Mouse (Mus musculus): ENCODE measurements around the gene Gucy1b2. TPM values are rescaled to one million over a fixed set of nuclear protein-coding genes. Genes with fewer than 3 reads are reported as not detected.

Gene Gucy1b2
- polyA plus RNA-seq, 1 experiment from 2014 or later = 0.67 TPM

DNA sequence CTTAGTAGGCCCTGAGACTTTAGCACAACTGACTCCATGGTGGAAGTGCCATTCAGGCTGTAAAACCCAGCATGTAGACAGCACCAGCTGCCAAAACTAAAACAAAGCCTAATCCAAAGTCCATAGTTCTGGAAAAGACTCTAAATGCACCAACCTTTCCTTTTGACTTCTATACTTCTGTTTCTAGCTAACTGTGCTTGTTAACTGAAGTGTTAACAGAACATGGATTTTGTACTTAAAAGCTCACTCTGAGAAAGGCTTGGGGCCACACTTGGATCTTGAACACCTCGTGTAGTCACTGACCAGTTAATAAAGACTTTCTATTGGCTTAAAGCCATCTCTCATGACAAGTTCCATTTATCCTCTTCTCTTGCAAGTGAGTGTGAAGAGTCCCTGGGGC, 13.1 kb downstream of the Gucy1b2 start:
- Histone ChIP-seq H3K4me3 (no peak overlapping the region), H3K27ac (replicated peaks) (no peak overlapping the region), H3K4me2 (no peak overlapping the region), H3K36me3 (no peaks in the 10 kb centered on the region), H3K4me1 (replicated peaks) (0 out of 2 replicates have a peak, but pooled peaks cover 4% of the 10 kb centered on the region), H3K27me3 (no peaks in the 10 kb centered on the region), H3K9me3 (no peaks in the 10 kb centered on the region), H3K9ac (no peak overlapping the region)
- WGBS = 66% methylated on average over 1 of the region's 1 CpGs
- no peak for ATAC-seq (ENCODE audit: low FRiP score, low read depth)

DNA sequence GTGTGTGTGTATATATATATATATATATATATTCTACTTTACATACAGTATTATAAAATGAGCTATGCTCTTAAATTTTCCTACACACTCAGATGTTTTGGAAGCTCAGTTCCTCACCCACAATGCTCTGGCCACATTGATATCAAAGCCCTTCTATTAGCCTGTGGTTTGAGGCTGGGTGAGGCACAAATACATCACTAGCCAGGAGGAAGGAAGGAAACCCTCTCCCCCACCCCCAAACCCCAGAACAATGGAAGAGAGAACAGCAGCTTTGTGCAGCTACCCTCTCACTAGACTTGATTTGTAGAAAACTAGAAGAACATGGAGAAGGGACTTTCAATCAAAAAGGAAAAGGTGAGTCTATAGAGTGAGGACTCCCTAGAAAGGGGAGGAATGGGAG, 16.1 kb downstream of the Gucy1b2 start:
- no peaks in the 10 kb centered on the region for H3K27me3 ChIP-seq
- H3K9ac ChIP-seq = no peak overlapping the region
- no peaks in the 10 kb centered on the region for H3K4me1 ChIP-seq (replicated peaks)
- H3K9me3 ChIP-seq = no peaks in the 10 kb centered on the region
- no peak overlapping the region for H3K4me3 ChIP-seq
- H3K36me3 ChIP-seq = no peaks in the 10 kb centered on the region
- H3K27ac ChIP-seq (replicated peaks) = no peak overlapping the region
- ATAC-seq (ENCODE audit: low FRiP score, low read depth) = no peak
- no peak overlapping the region for H3K4me2 ChIP-seq

DNA sequence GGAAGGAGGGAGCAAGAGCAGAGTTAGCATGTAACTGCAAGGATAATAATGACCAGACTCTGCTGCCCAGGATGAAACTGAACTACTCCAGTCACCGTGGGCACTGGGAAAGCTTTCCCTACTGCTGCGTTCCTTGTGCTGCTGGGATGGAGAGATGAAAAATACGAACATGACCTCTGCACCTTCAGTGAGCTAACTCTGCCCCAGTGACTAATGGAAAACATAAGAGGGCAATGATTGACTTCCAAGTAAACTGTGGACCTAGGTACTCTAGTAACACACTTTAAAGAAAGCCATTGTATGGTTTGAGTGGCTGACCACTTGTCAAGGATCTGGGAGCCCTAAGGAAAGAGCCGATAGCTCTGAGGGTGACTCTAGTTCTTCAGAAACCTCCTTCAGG, 17.9 kb downstream of the Gucy1b2 start:
- WGBS = 90% methylated on average over 4 of the region's 4 CpGs
- no peak for ATAC-seq (ENCODE audit: low FRiP score, low read depth)

DNA sequence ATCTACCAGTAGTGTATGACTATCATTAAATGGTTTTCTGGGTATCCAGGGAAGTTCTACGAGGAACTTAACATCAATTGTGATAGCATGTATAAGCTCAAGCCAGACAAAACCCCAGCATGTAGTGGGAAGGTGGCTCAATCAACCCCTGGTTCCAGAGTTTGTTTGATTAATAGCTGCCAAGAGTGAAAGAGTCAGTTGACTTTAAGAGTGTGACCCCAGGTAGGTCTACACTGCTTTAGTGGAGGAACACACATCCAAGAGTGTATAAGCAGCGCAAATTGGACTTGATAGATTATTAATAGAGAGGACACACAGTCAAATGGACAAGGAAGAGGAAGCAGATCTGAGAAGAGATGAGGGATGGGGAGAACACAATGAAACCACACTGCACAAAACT, 18.3 kb downstream of the Gucy1b2 start:
- H3K4me2 ChIP-seq = no peak overlapping the region
- H3K9me3 ChIP-seq = no peaks in the 10 kb centered on the region
- no peaks in the 10 kb centered on the region for H3K4me1 ChIP-seq (replicated peaks)
- H3K36me3 ChIP-seq = no peaks in the 10 kb centered on the region
- H3K27me3 ChIP-seq = no peaks in the 10 kb centered on the region
- H3K27ac ChIP-seq (replicated peaks) = no peak overlapping the region
- no peak overlapping the region for H3K4me3 ChIP-seq
- no peak overlapping the region for H3K9ac ChIP-seq
- WGBS = 88% methylated on average over 2 of the region's 2 CpGs
- no peak for ATAC-seq (ENCODE audit: low FRiP score, low read depth)

More for the DNA sequence above, 17.9 kb downstream of the Gucy1b2 start:
- Histone ChIP-seq H3K9me3 (no peaks in the 10 kb centered on the region), H3K9ac (no peak overlapping the region), H3K36me3 (no peaks in the 10 kb centered on the region), H3K4me3 (no peak overlapping the region), H3K27ac (replicated peaks) (no peak overlapping the region), H3K4me1 (replicated peaks) (no peaks in the 10 kb centered on the region), H3K27me3 (no peaks in the 10 kb centered on the region), H3K4me2 (no peak overlapping the region)

DNA sequence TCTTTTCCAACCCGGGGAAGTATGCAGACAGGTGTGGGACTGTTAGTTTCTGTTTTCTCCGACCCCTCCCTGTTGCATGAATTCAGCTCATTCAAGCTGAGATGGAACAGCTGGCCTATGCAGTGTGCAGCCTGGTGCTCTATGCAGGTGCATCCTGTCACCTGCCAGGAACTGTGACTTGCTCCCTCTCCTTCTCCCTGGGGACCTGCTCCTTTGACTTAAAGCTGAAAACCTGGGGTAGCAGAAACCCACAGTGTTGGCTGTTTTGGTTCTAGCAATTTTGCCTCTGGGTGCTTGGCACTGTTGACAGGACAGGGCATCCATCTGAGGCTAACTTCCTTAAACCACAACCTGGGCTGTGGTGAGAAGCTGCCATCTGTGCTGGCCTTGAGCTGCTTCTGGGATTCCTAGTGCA, 30.8 kb downstream of the Gucy1b2 start:
- H3K27ac ChIP-seq (replicated peaks) = no peak overlapping the region
- no peaks in the 10 kb centered on the region for H3K9me3 ChIP-seq
- H3K4me2 ChIP-seq = no peak overlapping the region
- H3K4me3 ChIP-seq = no peak overlapping the region
- no peaks in the 10 kb centered on the region for H3K36me3 ChIP-seq
- H3K4me1 ChIP-seq (replicated peaks) = no peaks in the 10 kb centered on the region
- no peak for ATAC-seq (ENCODE audit: low FRiP score, low read depth)
- no peaks in the 10 kb centered on the region for H3K27me3 ChIP-seq
- WGBS = 53% methylated on average over 2 of the region's 2 CpGs
- no peak overlapping the region for H3K9ac ChIP-seq

DNA sequence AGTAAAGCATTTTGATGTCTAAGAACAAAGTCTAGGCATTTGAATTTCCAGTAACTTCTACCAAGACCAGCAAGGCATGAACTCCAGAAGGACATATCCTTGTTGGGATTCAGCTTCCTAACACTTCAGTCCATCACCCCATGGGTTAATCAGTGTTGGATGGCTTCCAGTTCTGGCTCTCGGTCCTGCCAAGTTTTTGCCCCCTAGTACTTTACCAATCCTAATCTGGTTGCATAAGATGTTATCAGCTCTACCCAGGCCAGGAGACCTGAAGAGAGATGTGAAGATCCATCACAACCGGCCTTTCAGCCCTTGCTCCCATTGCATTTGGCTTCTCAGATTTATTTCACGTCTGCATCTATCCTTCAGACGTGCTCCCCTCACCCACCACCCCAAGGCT, 33.8 kb downstream of the Gucy1b2 start:
- Histone ChIP-seq H3K36me3 (no peaks in the 10 kb centered on the region), H3K4me3 (no peak overlapping the region), H3K4me1 (replicated peaks) (peaks cover 4% of the 10 kb centered on the region), H3K27ac (replicated peaks) (no peak overlapping the region), H3K9ac (no peak overlapping the region), H3K9me3 (no peaks in the 10 kb centered on the region), H3K27me3 (no peaks in the 10 kb centered on the region), H3K4me2 (no peak overlapping the region)
- WGBS = 64% methylated on average over 4 of the region's 4 CpGs
- no peak for ATAC-seq (ENCODE audit: low FRiP score, low read depth)

DNA sequence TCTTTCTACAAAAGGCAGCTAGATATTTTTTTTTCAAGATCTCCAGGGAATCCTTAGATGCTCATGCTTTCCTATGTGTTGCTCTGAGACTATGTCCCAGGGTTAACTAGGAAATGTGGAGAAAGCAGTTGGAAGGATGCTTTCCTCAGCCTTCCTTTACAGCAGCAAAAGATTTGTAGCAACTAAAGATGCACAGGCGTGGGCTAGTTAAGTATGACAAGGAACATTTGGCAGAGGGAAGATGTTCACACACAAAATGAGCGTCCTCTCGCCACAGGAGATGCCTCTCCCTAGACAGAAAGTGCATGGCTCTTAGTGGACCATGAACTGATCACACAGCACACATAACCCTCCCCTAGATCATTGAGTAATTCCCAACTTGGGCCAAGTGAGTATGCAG, 38.6 kb downstream of the Gucy1b2 start:
- Histone ChIP-seq H3K4me2 (no peak overlapping the region), H3K9me3 (no peaks in the 10 kb centered on the region), H3K9ac (no peak overlapping the region), H3K4me3 (no peak overlapping the region), H3K4me1 (replicated peaks) (peaks cover 19% of the 10 kb centered on the region), H3K27me3 (no peaks in the 10 kb centered on the region), H3K36me3 (no peaks in the 10 kb centered on the region), H3K27ac (replicated peaks) (peak overlapping the region; percentile 76)
- 82% methylated on average over 3 of the region's 3 CpGs for WGBS
- no peak for ATAC-seq (ENCODE audit: low FRiP score, low read depth)

DNA sequence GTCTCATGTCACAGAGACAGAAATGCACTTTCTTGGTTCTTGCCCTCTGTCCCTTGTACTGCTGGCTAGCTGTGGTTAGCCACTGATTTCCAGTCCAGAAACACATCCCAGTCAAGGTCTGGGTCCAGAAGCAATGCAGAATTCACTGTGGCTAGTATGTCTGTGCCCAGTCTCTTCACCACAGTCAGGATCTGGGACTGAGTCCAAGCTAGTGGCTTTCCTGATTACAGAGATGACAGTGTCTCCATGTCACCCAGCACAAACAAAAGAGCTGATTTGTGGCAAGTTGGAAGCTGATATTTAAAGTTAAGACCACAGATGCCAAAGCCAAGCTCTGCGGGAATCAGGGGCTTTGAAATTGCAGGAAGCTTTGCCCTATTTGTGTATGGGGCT, 39.4 kb downstream of the Gucy1b2 start:
- Histone ChIP-seq H3K4me1 (replicated peaks) (peaks cover 19% of the 10 kb centered on the region), H3K4me2 (no peak overlapping the region), H3K36me3 (no peaks in the 10 kb centered on the region), H3K27me3 (no peaks in the 10 kb centered on the region), H3K27ac (replicated peaks) (peak overlapping the region; percentile 76), H3K4me3 (no peak overlapping the region), H3K9ac (no peak overlapping the region), H3K9me3 (no peaks in the 10 kb centered on the region)
- 31% methylated on average over 1 of the region's 1 CpGs for WGBS
- ATAC-seq (ENCODE audit: low FRiP score, low read depth) = peak; percentile 71

DNA sequence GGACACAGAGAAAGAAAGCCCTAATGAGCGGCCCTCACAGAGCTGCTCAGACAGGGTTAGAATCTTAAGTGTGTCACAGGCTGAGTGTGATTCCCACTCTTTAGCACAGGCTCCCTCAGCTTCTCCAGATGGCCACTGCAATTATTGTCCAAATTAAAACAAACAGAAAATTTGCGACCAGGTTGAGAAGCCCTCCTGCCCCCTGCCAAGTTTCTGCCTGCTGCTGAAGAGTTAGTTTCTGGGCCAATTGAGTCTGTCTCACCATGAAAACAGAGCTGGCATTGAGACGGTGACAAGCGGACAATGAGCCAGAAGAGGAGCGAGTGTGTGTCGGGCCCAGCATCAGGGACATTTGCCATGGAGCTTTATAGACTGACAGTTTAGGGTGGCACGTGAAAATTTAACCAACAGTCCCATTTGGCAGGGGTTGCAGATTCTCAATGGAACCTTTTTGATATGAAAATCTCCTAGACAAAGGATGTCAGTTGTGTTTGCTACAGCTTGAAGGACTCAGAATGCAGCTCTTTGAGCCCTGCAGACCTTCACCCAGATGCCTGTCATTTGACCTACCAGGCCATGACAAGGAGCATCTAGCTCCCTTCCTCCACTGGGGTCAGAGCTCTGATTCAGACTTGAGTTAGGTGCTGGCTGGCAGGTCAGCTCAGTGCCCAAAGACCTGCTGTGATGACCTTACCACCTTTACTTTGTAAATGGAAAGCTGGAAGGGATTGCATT, 39.9 kb downstream of the Gucy1b2 start:
- no peaks in the 10 kb centered on the region for H3K9me3 ChIP-seq
- WGBS = 16% methylated on average over 7 of the region's 7 CpGs
- H3K9ac ChIP-seq = no peak overlapping the region
- H3K27me3 ChIP-seq = no peaks in the 10 kb centered on the region
- H3K4me3 ChIP-seq = no peak overlapping the region
- H3K4me2 ChIP-seq = no peak overlapping the region
- no peaks in the 10 kb centered on the region for H3K36me3 ChIP-seq
- peak overlapping the region; percentile 76 for H3K27ac ChIP-seq (replicated peaks)
- ATAC-seq (ENCODE audit: low FRiP score, low read depth) = peak; percentile 92
- peaks cover 19% of the 10 kb centered on the region for H3K4me1 ChIP-seq (replicated peaks)

DNA sequence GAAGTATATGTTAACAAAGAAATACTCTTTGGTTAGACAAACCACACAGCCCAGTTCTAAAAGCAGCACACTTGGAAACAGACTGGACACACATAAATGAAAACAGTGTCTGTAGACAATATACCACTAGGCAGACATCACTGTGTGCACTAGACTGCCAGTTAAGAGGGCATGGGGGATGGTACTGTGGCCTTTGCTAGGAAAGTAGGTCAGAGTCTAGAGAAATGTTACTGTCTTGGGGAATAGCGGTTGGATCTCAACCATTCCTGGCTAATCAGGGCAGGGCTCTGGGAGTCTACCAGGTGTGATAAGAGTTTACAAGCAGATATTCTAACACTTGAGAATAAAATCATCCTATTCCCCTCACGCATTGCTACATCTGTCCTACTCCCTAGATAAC, 60.7 kb downstream of the Gucy1b2 start:
- Histone ChIP-seq H3K4me3 (no peak overlapping the region), H3K36me3 (no peaks in the 10 kb centered on the region), H3K9ac (no peak overlapping the region), H3K27me3 (no peaks in the 10 kb centered on the region), H3K9me3 (no peaks in the 10 kb centered on the region), H3K4me1 (replicated peaks) (no peaks in the 10 kb centered on the region), H3K4me2 (no peak overlapping the region), H3K27ac (replicated peaks) (no peak overlapping the region)
- 87% methylated on average over 2 of the region's 2 CpGs for WGBS
- ATAC-seq (ENCODE audit: low FRiP score, low read depth) = no peak

DNA sequence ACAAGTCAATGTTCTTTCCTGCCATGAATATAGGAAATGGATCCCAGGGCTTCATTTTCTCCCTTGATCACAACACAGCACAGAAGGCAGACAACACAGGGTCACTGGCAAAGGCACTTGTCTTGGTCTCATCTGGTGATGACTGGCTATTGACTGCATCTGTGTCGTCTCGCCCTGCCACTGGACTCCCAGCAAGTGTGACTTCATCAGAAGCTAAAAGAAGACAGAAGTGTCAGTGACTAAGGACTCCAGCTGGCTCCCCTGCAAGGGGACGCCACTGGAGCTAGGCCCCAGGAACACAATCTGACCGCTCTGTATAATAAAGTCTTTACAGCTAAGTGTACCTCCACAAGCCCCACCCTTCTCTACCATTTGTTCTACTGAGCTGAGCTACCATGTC, 63.3 kb downstream of the Gucy1b2 start:
- H3K27ac ChIP-seq (replicated peaks) = no peak overlapping the region
- WGBS = 63% methylated on average over 4 of the region's 4 CpGs
- no peaks in the 10 kb centered on the region for H3K9me3 ChIP-seq
- H3K4me3 ChIP-seq = no peak overlapping the region
- no peak overlapping the region for H3K4me2 ChIP-seq
- H3K4me1 ChIP-seq (replicated peaks) = peaks cover 10% of the 10 kb centered on the region; the same call in 1 of the 2 replicates
- no peak for ATAC-seq (ENCODE audit: low FRiP score, low read depth)
- H3K36me3 ChIP-seq = no peaks in the 10 kb centered on the region
- no peaks in the 10 kb centered on the region for H3K27me3 ChIP-seq
- H3K9ac ChIP-seq = no peak overlapping the region

DNA sequence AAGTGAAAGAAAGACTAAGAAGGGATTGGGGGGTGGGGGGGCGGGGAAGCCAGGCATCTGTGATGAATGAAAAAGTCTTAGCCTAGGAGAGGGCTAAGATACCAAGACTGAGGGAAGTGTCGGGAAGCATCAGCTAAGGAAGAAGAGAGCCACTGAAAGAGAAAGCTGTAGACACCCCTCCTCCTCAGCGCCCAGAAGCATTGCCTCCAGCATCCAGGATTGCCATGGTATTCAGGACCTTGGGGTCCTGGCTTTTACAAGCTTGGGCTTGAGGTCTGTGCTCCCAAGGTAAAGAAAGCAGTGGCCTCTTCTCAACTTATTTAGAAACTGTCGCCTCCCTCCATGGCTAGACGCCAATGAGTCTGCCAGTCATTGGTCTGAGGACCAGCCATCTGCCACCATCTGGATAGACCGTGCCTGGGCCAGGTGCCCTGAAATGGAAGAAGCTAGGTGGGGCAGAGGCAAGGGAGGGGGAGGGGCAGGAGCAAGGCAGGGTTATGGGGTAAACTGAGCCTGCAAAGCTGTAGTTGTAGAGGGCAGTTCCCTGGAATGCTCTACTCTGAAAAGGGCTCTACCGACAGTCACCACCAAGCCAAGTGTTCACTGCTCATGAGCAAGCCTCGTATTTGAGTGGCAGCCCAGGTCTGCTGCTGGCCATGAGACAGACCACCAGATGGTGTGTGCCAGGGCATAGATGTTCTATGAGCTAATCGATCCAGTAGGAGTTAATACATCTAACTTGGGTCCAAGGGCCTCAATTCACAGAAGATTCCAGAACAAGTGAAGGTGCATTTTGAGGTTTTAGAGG, 66.2 kb downstream of the Gucy1b2 start:
- no peaks in the 10 kb centered on the region for H3K9me3 ChIP-seq
- H3K4me2 ChIP-seq = peak overlapping the region; percentile 20
- peak overlapping the region; percentile 58; the same call in 1 of the 2 replicates for H3K27ac ChIP-seq (replicated peaks)
- H3K27me3 ChIP-seq = no peaks in the 10 kb centered on the region
- peaks cover 10% of the 10 kb centered on the region; the same call in 1 of the 2 replicates for H3K4me1 ChIP-seq (replicated peaks)
- WGBS = 62% methylated on average over 9 of the region's 9 CpGs
- peak; percentile 71 for ATAC-seq (ENCODE audit: low FRiP score, low read depth)
- H3K9ac ChIP-seq = no peak overlapping the region
- no peaks in the 10 kb centered on the region for H3K36me3 ChIP-seq
- H3K4me3 ChIP-seq = no peak overlapping the region

Data from hindbrain, embryonic 15.5 days (tissue).